Mouse (Mus musculus): ENCODE data around the gene Myrf. TPM values are rescaled to one million over a fixed set of nuclear protein-coding genes. Genes with fewer than 3 reads are reported as not detected.

Myrf gene
- total RNA-seq, 2 experiments from 2014 or later: 29.6 to 31.2 TPM

DNA sequence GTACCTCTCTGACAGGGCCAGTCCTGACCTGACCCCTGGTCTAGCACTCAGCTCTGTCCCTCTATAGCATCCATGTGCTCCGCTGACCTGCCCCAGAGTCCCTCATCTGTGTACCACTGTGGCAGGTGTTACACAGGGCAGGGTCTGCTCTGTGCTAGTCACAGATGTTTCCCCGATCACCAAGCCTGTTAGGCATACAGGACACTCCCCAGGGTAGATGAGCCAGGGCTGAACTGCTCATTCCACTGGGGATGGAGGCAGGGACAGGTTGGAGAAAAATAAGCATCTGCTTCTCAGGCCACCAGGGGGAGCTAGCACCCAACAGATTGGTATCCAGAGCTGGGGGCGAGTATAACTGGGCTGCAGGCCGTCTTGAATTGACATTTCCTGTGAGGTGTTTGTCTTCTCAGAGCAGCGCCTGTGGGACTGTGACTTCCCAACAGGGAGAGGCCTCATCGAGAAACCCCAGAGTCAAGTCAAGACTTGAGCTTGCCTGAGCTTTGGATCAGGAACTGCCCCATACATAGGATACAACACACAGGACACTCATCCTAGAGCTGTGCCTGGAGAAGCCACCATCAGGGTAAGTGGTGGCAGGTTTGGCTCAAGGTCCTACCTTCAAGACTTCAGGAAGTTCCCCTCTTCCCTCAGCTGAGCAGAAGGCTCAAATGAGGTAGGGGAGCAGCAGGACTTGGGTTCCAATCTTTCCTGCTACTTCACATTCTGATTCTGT, 17.9 kb upstream of the Myrf start:
- DNase-seq (ENCODE audit: low spot score in 2 of 2): peak; percentile 81 to 87

DNA sequence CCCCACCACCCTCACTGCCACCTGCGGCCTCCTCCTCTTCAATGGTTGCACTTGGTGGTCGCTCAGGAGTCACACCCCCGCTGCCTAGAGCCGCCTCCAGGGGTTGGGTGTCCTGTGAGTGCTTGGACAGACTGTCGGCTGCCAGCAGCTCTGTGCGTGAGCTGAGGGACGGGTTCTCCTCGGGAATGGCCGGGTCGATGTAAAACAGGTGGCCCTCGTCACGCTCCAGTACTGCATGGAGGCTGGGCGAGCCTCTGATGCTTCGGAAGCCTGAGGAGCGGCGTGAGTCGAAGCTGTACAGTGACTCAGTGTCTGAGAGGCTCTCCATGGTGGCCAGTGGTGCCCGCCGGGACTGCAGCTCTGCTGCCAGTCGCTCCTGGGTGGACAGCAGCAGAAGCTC, 7.6 kb upstream of the Myrf start:
- DNase-seq (ENCODE audit: low spot score in 2 of 2): no peak

DNA sequence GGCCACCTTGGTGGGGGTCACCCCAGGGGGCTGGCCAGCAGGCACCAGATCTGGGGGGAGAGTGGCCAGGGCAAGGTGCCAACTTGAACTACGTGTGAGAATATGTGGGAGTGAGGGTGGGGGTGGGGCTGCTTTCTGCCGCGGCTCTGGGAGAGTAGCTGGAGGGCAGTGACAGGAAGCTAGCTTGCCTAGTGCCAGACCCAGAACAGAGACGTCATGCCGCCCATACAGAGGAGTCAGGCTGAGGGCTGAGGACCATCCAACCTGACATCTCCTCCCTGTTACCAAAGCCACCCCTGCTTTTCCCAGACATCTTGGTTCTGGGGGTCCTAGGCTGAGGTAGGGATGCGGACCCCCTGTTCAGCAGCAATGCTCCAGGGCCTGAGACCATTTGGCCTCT, 6.6 kb upstream of the Myrf start:
- no peak for DNase-seq (ENCODE audit: low spot score in 2 of 2)

DNA sequence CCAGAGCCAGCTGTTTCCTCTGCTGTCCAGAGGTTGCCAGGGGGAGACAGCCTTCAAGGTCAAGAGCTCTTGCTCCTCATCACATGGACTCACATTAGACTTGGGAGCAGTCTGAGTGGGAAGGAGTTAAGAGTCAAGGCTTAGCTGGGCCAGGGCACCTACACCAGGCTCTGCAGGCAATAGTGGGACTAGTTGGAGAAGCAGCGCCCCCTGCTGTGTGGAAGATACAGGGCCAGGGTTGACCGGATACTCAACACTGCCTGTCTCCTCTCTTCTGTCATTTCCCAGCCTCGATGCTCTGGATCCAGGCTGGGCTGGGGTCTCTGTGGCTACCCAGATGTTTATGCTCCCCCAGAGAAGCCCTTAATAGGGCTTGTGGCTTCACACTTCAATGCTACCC, 3.6 kb upstream of the Myrf start:
- peak; percentile 62 to 74 for DNase-seq (ENCODE audit: low spot score in 2 of 2)

DNA sequence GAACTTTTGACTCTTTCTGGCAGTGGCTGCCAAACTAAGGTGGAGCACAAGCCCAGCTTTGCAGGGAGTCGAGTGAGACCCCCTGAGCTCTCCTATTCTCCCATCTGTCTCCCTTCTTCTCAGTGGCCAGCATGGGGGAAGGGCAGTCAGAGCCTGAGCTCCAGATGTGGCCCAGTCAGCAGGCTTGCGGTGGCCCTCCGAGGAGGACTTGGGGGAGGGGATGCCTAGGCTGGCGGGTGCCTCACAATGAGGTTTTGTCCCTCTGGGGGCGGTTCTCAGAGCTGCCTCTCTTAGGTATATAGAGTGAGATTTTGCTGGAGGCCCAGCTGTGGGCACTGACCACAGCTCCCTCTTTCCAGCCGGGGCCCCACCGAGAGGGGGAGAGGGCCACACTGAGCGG, 2.4 kb upstream of the Myrf start:
- no peak for DNase-seq (ENCODE audit: low spot score in 2 of 2)

DNA sequence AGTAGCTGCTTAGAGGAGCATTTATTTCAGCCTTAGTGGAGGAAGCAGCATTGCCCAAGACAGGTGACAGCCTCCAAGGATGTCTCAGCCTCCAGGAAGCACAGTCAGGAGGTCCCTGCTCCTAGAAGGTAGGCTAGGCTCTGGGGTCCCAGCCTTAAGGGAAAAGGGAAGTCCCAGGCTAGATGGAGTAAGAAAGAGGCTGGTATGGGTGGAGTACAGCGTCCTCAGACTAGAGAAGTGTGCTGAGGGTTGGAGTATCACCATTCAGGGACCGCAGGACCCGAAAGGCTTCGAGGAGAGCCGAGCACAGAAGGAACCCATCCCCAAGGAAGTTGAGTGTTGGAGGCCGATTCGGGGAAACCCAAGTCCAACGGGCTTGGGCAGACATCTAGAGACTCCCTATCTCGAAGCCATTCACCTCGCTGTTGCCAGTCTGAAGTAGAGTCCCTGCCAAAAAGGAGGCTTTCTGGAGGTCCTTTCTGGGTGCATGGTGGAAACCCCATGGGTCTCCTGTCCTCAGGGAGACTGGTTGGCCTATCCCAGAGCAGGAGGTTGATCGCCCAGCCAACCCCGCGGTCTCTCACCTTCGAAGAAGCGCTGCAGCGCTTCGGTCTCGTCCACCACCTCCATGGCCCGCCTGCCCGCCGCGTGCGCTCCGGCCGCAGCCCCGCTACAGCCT, 434 bp downstream of the Myrf start:
- DNase-seq (ENCODE audit: low spot score in 2 of 2): no peak

DNA sequence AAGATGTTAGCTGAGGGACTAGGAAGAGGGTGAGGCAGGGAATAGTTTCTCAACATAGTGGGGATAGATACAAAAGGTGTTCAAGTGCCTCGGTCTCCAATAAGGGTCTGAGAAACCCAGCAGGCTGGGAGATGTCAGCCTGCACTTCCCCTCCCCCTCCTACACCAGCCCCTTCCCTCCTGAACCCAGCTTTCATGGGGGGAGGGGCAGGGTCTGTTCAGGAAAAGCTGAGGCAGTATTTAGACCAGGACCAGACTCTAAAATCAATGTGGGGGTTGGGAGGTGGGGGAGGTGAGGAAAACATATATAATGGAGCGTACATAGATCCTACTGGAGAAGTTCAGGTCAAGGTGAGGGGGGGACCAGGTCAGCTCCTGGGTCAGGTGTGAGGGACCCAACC, 1.1 kb downstream of the Myrf start:
- no peak for DNase-seq (ENCODE audit: low spot score in 2 of 2)

DNA sequence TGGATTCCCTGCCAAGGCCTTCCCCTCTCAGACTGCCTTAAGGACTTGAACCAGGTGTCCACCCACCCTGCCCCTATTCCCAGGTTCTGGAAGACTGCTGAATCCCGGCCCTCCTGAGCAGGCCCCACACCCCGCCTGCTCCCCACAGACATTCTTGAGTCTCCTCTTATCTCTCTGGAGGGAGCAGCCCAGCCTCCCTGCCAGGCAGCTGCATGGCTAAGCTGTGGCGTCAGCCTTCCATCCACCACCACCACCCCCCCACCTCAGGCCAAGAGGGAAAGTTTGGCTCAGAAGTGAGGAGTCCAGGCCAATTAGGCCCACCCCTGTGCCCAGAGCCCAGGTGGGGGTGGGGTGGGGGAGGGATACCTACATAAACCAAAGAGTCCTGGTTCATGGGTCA, 2.1 kb downstream of the Myrf start:
- no peak for DNase-seq (ENCODE audit: low spot score in 2 of 2)

DNA sequence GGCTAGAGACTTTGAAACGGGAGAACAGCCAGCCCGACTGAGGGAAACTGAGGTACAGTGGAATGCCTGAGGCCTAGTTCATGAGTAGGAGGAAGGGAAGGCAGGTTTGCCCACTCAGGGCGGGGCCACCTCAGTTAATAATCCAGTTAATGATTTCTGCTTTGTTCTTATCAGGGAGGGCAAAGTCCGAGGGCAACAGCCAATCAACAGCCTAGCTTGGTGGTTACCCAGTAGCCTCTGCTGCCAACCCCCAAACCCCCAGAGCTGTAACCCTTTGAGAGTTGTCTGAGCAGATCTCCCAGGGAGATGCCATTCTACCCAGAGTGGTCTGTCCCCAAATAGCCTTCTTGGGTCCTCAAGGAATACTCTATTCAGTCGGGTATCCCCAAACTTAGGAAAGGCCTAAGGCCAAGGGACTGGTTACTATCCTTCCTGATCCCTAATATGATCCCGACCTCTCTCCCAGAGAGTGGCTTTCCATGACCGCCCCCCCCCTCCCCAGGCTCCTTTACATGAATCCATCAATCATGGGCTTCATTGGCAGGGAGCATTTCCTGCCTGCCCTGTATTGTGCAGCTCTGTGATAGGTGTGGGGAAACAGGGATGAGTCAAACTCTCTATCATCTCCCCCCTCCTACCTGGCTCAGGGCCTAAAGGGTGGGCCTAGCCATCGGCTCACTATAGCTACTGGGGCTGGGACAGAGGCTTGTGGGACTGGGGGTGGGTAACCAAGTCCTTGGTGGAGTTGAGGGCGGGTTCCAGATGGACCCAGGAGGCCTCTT, 4.6 kb downstream of the Myrf start:
- DNase-seq (ENCODE audit: low spot score in 2 of 2): no peak

DNA sequence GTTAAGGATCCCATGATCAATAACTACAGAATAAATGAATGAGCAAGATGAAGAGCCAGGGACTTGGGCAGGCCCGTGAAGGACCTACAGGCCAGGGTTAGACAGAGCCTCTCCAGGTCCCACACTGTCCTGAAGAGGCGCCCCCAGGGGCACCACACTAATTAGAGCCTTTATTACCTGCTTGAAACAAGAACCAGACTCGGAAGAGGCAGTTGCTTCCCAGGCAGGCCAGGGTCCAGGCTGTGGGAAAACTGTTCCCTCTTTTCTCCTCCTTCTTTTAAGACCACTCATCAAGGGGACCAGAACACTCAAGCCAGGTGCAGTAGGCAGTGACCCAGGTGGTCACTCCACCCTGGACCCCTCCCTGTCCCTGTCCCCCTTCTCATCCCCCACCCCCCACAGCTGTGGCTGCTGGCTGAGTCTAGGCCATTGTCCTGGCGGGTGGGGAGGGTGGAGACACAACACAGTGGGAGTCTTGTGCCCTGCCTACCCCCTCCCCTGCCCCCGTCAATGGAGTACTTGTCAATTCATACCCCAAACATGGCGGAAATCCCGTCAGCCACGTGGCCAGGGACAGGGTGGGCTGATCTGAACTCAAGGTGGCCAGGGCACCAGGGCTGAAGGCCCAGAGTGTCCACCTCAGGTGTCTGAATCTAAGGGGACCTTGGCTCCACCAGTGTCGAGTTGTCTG, 8.1 kb downstream of the Myrf start:
- DNase-seq (ENCODE audit: low spot score in 2 of 2): no peak

DNA sequence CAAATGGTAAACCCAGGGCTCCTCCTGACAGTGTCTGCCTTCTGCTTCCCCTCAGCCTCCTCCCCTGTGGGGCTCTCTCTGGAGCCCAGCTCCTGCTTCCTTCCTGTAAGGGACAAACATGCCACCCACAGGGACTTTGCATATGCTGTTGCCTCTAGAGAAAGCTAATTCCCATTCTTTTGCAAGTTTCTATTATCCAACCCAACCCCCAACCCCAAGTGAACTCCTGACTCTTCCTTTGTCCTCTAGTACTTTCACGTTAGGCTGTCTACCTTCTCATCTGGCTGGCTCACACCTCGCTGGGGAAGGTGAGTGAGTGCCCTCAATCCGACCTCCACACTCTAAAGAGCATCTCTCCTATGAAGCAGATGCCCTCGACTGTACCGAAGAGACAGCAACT, 8.7 kb downstream of the Myrf start:
- no peak for DNase-seq (ENCODE audit: low spot score in 2 of 2)

DNA sequence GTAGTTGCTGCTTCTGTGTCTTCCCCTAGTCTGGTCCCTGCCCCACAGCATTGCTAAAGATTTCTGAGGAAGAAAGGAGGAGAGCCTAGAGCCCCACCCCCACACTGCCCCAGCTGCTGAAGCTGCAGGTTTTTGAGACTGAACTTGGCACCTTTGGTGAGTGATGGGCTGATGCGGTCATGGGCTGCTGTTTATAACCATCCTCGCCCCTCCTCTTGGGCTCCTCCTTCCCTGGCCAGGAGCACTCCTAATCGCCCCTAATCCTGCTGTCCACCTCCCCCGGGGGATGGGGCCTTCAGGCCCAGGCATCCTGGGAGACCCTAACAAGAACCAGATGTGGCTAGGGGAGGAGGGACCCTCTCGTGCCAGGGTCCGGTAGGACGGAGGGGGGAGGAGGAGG, 9.5 kb downstream of the Myrf start:
- no peak for DNase-seq (ENCODE audit: low spot score in 2 of 2)

DNA sequence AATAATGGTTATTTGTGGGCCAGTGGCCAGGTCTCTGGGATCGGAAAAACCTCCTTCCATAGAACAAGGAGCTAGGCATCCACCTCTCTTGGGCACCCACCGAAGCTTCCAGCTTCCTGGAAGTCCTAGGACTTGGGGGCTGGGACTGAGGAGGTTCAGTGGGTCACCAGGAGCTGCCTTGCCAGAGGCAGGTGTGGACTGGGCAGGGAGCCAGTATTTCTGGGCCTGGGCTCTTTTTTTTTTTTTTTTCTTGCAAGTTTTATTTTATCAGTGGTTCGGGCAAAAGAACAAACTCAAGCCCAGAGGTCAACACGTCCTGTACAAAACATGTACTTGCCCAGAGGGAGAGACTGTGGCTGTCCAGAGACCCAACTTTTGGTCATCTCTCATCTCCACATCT, 14.8 kb downstream of the Myrf start:
- DNase-seq (ENCODE audit: low spot score in 2 of 2): no peak

DNA sequence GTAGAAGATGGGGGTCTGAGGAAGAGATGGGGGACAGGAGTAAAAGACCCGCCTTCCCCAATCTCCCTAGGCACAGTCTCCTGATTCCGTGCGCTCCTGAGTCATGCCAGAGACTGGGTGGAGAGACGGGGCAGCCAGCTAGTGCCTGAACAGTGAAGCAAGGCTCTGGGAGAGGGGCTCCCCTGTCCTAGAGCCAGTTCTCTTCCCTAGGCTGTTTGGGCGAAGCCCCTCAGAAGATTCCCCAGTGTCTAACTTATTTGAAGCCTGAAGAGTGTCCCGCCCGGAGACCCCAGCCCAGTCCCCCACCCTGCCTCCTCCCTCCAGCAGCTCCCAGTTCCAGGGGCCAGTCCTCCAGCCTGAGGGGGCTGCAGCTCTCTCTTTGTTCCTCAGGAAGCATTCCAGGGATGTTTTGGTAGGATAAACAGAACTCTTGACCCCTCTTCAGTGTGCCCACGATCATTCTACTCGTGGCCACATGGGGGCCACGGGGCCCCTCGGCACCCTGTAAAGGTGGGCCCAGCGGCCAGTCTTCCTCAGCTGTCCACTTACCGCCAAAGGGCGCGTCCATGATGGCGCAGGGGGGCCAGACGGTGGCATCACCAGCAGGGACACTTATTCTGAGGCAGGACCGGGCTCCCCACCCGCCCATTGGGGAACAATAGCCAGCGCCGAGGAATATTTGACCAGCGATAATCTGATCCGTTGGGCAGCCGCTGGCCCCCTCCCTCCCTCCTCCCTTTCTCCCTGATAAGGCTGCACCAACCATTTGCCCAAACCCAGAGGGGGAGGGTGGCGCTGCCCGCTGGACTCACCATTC, 15.7 kb downstream of the Myrf start:
- no peak for DNase-seq (ENCODE audit: low spot score in 2 of 2)

DNA sequence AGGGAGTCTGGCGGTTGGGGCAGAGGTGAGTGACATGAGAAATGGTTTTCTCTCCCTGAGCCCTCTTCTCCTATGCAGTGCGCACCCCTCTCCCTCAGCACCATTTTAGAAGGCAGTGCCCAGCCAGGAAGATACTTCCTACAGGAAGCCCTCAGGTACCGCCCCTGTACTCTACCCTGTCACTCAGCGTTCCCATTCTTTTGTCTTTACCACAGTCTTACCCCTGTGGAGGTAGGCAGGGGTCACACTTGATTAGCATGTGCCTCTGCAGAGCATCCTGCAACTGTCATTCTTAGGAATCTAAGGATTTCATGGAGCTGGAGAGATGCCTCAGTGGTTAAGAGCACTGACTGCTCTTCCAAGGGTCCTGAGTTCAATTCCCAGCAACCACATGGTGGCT, 17.0 kb downstream of the Myrf start:
- no peak for DNase-seq (ENCODE audit: low spot score in 2 of 2)

DNA sequence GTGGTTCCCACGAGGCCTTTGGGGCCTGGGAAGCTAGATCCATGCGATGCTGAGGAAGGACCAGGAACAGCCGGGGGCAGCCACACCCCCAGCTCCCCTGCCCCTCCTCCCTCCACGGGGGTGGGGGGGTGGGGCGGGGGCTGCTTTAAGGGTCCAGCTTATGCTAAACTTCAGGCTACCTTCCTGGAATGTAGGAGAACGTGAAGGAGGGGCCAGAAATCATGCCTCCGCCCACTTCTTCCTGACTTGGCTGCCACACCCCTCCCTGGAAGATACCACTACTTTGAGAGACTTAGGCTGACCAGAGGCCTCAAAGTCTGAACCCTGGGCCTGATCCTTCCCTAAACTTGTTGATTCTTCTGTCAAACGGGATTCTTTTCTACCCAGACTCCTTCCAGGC, 17.9 kb downstream of the Myrf start:
- no peak for DNase-seq (ENCODE audit: low spot score in 2 of 2)

DNA sequence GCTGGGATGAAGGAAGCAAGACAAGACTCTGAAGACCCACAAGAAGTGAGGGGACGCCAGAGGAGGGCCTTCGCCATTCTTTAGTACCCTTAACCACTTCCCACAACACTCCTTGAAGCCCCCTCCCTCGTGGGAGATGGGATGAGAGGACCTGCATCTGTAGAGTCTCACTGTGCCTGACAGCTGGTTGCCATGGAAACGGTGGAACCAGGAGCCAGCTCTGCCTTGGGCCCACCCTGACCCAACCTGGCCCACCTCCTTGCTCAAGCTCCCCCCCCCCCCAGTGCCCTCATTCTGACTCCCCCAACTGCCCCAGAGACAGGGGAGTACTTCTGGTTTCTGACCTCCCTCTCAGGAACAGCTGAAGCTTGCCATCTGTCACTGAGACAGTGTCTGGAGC, 19.0 kb downstream of the Myrf start:
- DNase-seq (ENCODE audit: low spot score in 2 of 2): no peak

DNA sequence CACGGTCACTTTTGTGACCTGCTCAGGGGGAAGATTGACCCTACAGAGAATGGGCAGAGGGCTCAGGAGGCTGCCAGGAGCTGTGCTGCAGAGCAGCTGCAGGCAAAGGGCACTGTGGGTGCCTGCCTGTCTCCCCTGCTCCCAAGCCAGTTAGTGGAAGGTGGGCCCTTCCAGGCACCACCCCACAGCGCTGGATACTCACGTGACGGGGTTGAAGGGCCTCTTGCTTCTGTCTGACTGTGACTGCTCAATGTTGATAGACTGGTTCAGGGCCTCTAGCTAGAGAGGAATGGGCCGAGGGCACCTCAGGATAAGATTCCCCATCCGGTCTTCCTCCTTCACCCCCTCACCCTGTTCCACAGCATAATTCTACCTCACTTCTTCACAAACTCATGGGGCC, 21.0 kb downstream of the Myrf start:
- DNase-seq (ENCODE audit: low spot score in 2 of 2): no peak

DNA sequence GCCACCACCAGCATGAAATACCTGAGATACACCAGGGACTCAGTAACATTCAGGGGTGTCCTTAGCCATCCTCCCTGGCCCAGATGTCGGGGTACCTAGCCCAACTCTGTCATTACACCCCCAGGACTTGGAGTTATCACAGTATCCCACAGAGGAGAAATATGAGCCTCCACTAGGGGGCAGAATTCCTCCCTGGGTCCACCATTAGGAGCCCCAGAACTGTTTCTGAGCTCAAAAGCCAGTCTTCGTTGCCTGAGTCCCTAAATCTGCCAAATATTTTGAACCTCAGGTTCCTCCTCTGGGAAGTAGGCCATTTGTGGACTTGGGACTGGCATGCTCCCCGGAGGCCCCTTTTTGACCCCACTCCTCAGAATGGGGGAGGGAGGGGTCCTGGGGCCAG, 21.4 kb downstream of the Myrf start:
- no peak for DNase-seq (ENCODE audit: low spot score in 2 of 2)

DNA sequence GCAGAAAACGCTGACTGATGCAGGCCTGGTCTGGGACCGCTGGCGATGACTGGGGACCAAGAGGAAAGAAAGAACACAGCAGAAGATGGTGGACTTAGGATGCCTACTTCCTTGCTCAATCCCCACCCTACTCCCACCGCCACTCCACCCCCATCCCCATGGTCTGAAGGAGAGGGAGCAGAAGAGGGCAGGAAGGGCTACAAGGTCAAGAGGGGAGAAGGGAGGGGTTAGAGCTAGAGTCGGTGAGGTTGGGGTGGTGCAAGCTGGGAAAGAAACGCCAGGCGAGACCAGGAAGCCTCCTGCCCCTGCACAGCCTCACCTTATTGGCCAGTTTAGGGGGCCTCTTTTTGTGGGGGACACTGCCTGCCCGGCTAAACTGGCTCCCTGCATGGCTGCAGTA, 24.4 kb downstream of the Myrf start:
- DNase-seq (ENCODE audit: low spot score in 2 of 2): no peak

Data from layer of hippocampus, postnatal 14 days (tissue).